Mouse (Mus musculus) hindbrain, embryonic 16.5 days (tissue): ENCODE results near the gene Tifa. TPM values are rescaled to one million over a fixed set of nuclear protein-coding genes. Genes with fewer than 3 reads are reported as not detected.
A peak's percentile ranks its signal among the peaks of the same experiment; 100 is the strongest.

Source experiments
- ATAC-seq: fragments of 200-750 bp; cut with Nextera tagmentation; 2 replicates; pipeline ENCODE4 v1.8.0; 2017; ENCODE audit warnings: moderate TSS enrichment, moderate library complexity
- H3K27ac ChIP-seq: fragments of 300-500 bp; sonication (generic); 2 replicates; pipeline ENCODE4 v1.5.1; 2014; ENCODE audit warnings: low read depth, mild to moderate bottlenecking, control low read depth, low read length, moderate library complexity
- H3K27me3 ChIP-seq: fragments of 300-500 bp; sonication (generic); replicated peaks from 2 replicates; pipeline ENCODE4 v1.6.1; 2014; ENCODE audit warnings: low read length; ENCODE audit not compliant: control insufficient read depth, insufficient read depth
- H3K36me3 ChIP-seq: fragments of 300-500 bp; sonication (generic); 2 replicates; pipeline ENCODE4 v1.6.1; 2014; ENCODE audit warnings: mild to moderate bottlenecking, low read length, moderate library complexity, mixed read lengths; ENCODE audit not compliant: control insufficient read depth, insufficient read depth
- H3K4me1 ChIP-seq: fragments of 300-500 bp; sonication (generic); 2 replicates; pipeline ENCODE4 v1.6.1; 2014; ENCODE audit warnings: low read depth, low read length; ENCODE audit not compliant: control insufficient read depth, insufficient read depth
- H3K4me2 ChIP-seq: fragments of 300-500 bp; sonication (generic); 2 replicates; pipeline ENCODE4 v1.6.1; 2014; ENCODE audit warnings: mild to moderate bottlenecking, low read length, control low read depth, moderate library complexity
- H3K4me3 ChIP-seq: fragments of 300-500 bp; sonication (generic); 2 replicates; pipeline ENCODE4 v1.5.1; 2014; ENCODE audit warnings: mild to moderate bottlenecking, low read length, control low read depth, moderate library complexity
- H3K9ac ChIP-seq: fragments of 300-500 bp; sonication (generic); 2 replicates; pipeline ENCODE4 v1.6.1; 2014; ENCODE audit warnings: low read depth, mild to moderate bottlenecking, control low read depth, low read length, moderate library complexity
- H3K9me3 ChIP-seq: fragments of 300-500 bp; sonication (generic); 2 replicates; pipeline ENCODE4 v1.6.1; 2014; ENCODE audit warnings: mild to moderate bottlenecking, low read length, moderate library complexity; ENCODE audit not compliant: control insufficient read depth
- WGBS: fragments of 180-500 bp; shearing (Covaris S2); extraction: QIAGEN DNeasy Blood & Tissue Kit; methylation state at CpG from one replicate; pipeline ENCODE4 v1.1.7; 2014; 5-methylcytosine and 5-hydroxymethylcytosine counted together
- polyA plus RNA-seq: library from polyadenylated mRNA; unstranded; fragments of >200 nt; fragmentation: Nextera tagmentation; extraction: Ambion mirVana; gene quantifications from 2 replicates; pipeline ENCODE4 v1.2.1, GENCODE M21; 2015

Tifa gene
- polyA plus RNA-seq, 1 experiment from 2014 or later, result 2.8 TPM

GRCm38 (mm10) chr3:127843324-127843940, 53.8 kb downstream of the Tifa start:
- no peak overlapping the region for H3K4me2 ChIP-seq
- H3K27ac ChIP-seq, result no peak overlapping the region
- H3K27me3 ChIP-seq, result no peaks in the 10 kb centered on the region; the same call in 1 of the 2 replicates
- no peaks in the 10 kb centered on the region for H3K36me3 ChIP-seq
- 91% methylated on average over 2 of the region's 2 CpGs for WGBS
- ATAC-seq, result no peak
- no peak overlapping the region for H3K4me3 ChIP-seq
- H3K9me3 ChIP-seq, result no peaks in the 10 kb centered on the region
- H3K4me1 ChIP-seq, result no peaks in the 10 kb centered on the region
- H3K9ac ChIP-seq, result no peak overlapping the region

- Histone ChIP-seq H3K9me3 (no peaks in the 10 kb centered on the region), H3K4me2 (no peak overlapping the region), H3K36me3 (no peaks in the 10 kb centered on the region), H3K4me1 (no peaks in the 10 kb centered on the region), H3K9ac (no peak overlapping the region), H3K27ac (no peak overlapping the region), H3K27me3 (no peaks in the 10 kb centered on the region; the same call in 1 of the 2 replicates), H3K4me3 (no peak overlapping the region)
- no peak for ATAC-seq
- 80% methylated on average over 5 of the region's 5 CpGs for WGBS
These were observed 54.3 kb downstream of the Tifa start for GRCm38 (mm10) chr3:127843941-127844327.

GRCm38 (mm10) chr3:127848088-127848808, 58.6 kb downstream of the Tifa start:
- 78% methylated on average over 11 of the region's 11 CpGs for WGBS
- no peak for ATAC-seq
- Histone ChIP-seq H3K4me2 (no peak overlapping the region), H3K27ac (no peak overlapping the region), H3K9me3 (no peaks in the 10 kb centered on the region), H3K4me3 (no peak overlapping the region), H3K4me1 (no peaks in the 10 kb centered on the region), H3K9ac (no peak overlapping the region), H3K27me3 (0 out of 2 replicates have a peak, but pooled peaks cover 2% of the 10 kb centered on the region), H3K36me3 (no peaks in the 10 kb centered on the region)

- peaks cover 2% of the 10 kb centered on the region; the same call in 1 of the 2 replicates for H3K4me1 ChIP-seq
- H3K27ac ChIP-seq, result no peak overlapping the region
- no peaks in the 10 kb centered on the region for H3K36me3 ChIP-seq
- no peak overlapping the region for H3K9ac ChIP-seq
- H3K4me3 ChIP-seq, result no peak overlapping the region
- 0 out of 2 replicates have a peak, but pooled peaks cover 2% of the 10 kb centered on the region for H3K27me3 ChIP-seq
- WGBS, result 81% methylated on average over 5 of the region's 5 CpGs
- H3K9me3 ChIP-seq, result no peaks in the 10 kb centered on the region
- no peak for ATAC-seq
- no peak overlapping the region for H3K4me2 ChIP-seq
These were observed 60.3 kb downstream of the Tifa start for GRCm38 (mm10) chr3:127849922-127850321.

- Histone ChIP-seq H3K36me3 (no peaks in the 10 kb centered on the region), H3K4me1 (peaks cover 2% of the 10 kb centered on the region; the same call in 1 of the 2 replicates), H3K9ac (no peak overlapping the region), H3K27ac (no peak overlapping the region), H3K4me2 (no peak overlapping the region), H3K9me3 (no peaks in the 10 kb centered on the region), H3K27me3 (0 out of 2 replicates have a peak, but pooled peaks cover 2% of the 10 kb centered on the region), H3K4me3 (no peak overlapping the region)
- no peak for ATAC-seq
- WGBS, result 61% methylated on average over 9 of the region's 9 CpGs
These were observed 61.4 kb downstream of the Tifa start for GRCm38 (mm10) chr3:127850776-127851646.

GRCm38 (mm10) chr3:127852722-127853121, 63.1 kb downstream of the Tifa start:
- H3K36me3 ChIP-seq, result no peaks in the 10 kb centered on the region
- H3K4me2 ChIP-seq, result no peak overlapping the region
- H3K9ac ChIP-seq, result no peak overlapping the region
- H3K9me3 ChIP-seq, result no peaks in the 10 kb centered on the region
- H3K27ac ChIP-seq, result no peak overlapping the region
- WGBS, result 71% methylated on average over 9 of the region's 9 CpGs
- ATAC-seq, result no peak
- H3K4me1 ChIP-seq, result peaks cover 2% of the 10 kb centered on the region; the same call in 1 of the 2 replicates
- 0 out of 2 replicates have a peak, but pooled peaks cover 2% of the 10 kb centered on the region for H3K27me3 ChIP-seq
- H3K4me3 ChIP-seq, result no peak overlapping the region

- H3K4me1 ChIP-seq, result peaks cover 2% of the 10 kb centered on the region; the same call in 1 of the 2 replicates
- H3K4me3 ChIP-seq, result no peak overlapping the region
- no peak overlapping the region for H3K27ac ChIP-seq
- H3K9me3 ChIP-seq, result no peaks in the 10 kb centered on the region
- 15% methylated on average over 15 of the region's 15 CpGs for WGBS
- 0 out of 2 replicates have a peak, but pooled peaks cover 2% of the 10 kb centered on the region for H3K27me3 ChIP-seq
- peak overlapping the region; percentile 19; the same call in 1 of the 2 replicates for H3K9ac ChIP-seq
- H3K36me3 ChIP-seq, result no peaks in the 10 kb centered on the region
- H3K4me2 ChIP-seq, result peak overlapping the region; percentile 6
- ATAC-seq, result peak; percentile 88
These were observed 64.0 kb downstream of the Tifa start for GRCm38 (mm10) chr3:127853431-127854206.

- Histone ChIP-seq H3K4me2 (no peak overlapping the region), H3K27me3 (no peaks in the 10 kb centered on the region), H3K9ac (no peak overlapping the region), H3K27ac (no peak overlapping the region), H3K4me3 (no peak overlapping the region), H3K9me3 (0 out of 2 replicates have a peak, but pooled peaks cover 2% of the 10 kb centered on the region), H3K36me3 (no peaks in the 10 kb centered on the region), H3K4me1 (no peaks in the 10 kb centered on the region)
- no peak for ATAC-seq
- 92% methylated on average over 11 of the region's 11 CpGs for WGBS
These were observed 71.7 kb downstream of the Tifa start for GRCm38 (mm10) chr3:127861340-127861739.
